Mouse (Mus musculus): ENCODE results near the gene Polr2h. TPM values are rescaled to one million over a fixed set of nuclear protein-coding genes. Genes with fewer than 3 reads are reported as not detected.

The Polr2h gene
- polyA plus RNA-seq, 1 experiment: 60.5 TPM

GRCm38 (mm10) chr16:20761681-20762080 is 44.2 kb downstream of the Polr2h start:
- no peak overlapping the region for H3ac ChIP-seq (ENCODE audit: control insufficient read depth, insufficient read length)
- peaks cover 4% of the 10 kb centered on the region for H3K27me3 ChIP-seq (ENCODE audit: control insufficient read depth, insufficient read depth, insufficient read length)
- no peaks in the 10 kb centered on the region for H3K36me3 ChIP-seq (ENCODE audit: control insufficient read depth, insufficient read depth)
- no peak overlapping the region for H3K4me3 ChIP-seq
- TF ChIP-seq SRF (IDR thresholded peaks at IDR 0.05; ENCODE audit: control insufficient read depth, insufficient read length, low read depth) (no peak), TCF3 (IDR thresholded peaks at IDR 0.05; ENCODE audit: insufficient read length, low read depth) (no peak), MYOD1 (IDR thresholded peaks at IDR 0.05; ENCODE audit: control insufficient read depth in 1 of 3, insufficient read length in 2 of 3, low read depth in 2 of 3) (no peak), POLR2A (IDR thresholded peaks at IDR 0.05; ENCODE audit: insufficient read length, low read depth) (no peak), USF1 (IDR thresholded peaks at IDR 0.05; ENCODE audit: low read depth) (no peak), REST (IDR thresholded peaks at IDR 0.05; ENCODE audit: insufficient read depth, insufficient read length) (no peak), MAX (IDR thresholded peaks at IDR 0.05; ENCODE audit: low read depth) (no peak), E2F4 (IDR thresholded peaks at IDR 0.05; ENCODE audit: insufficient read depth) (no peak), CEBPB (IDR thresholded peaks at IDR 0.05; ENCODE audit: insufficient read depth, poor library complexity, severe bottlenecking) (no peak), POLR2AphosphoS2 (IDR thresholded peaks at IDR 0.05; ENCODE audit: insufficient read length, low read depth) (no peak), MYOG (IDR thresholded peaks at IDR 0.05; ENCODE audit: control insufficient read depth in 1 of 3, insufficient read depth in 1 of 3, insufficient read length in 2 of 3, low read depth in 2 of 3) (no peak), TCF12 (IDR thresholded peaks at IDR 0.05; ENCODE audit: insufficient read depth, poor library complexity, severe bottlenecking) (no peak)
- H3K4me2 ChIP-seq (ENCODE audit: low read depth): no peak overlapping the region
- no peaks in the 10 kb centered on the region for H3K79me2 ChIP-seq (ENCODE audit: control insufficient read depth, insufficient read depth)

- Histone ChIP-seq H3K36me3 (ENCODE audit: control insufficient read depth, insufficient read depth) (no peaks in the 10 kb centered on the region), H3ac (ENCODE audit: control insufficient read depth, insufficient read length) (no peak overlapping the region), H3K79me2 (ENCODE audit: control insufficient read depth, insufficient read depth) (no peaks in the 10 kb centered on the region), H3K4me3 (no peak overlapping the region), H3K4me2 (ENCODE audit: low read depth) (no peak overlapping the region), H3K27me3 (ENCODE audit: control insufficient read depth, insufficient read depth, insufficient read length) (no peaks in the 10 kb centered on the region)
- no peak for TF ChIP-seq SRF (IDR thresholded peaks at IDR 0.05; ENCODE audit: control insufficient read depth, insufficient read length, low read depth)
- no peak for TF ChIP-seq USF1 (IDR thresholded peaks at IDR 0.05; ENCODE audit: low read depth)
- peak; percentile 60 for TF ChIP-seq REST (IDR thresholded peaks at IDR 0.05; ENCODE audit: insufficient read depth, insufficient read length)
- TF ChIP-seq TCF12 (IDR thresholded peaks at IDR 0.05; ENCODE audit: insufficient read depth, poor library complexity, severe bottlenecking): no peak
- TF ChIP-seq MYOD1 (IDR thresholded peaks at IDR 0.05; ENCODE audit: control insufficient read depth in 1 of 3, insufficient read length in 2 of 3, low read depth in 2 of 3): no peak
- TF ChIP-seq E2F4 (IDR thresholded peaks at IDR 0.05; ENCODE audit: insufficient read depth): no peak
- no peak for TF ChIP-seq POLR2A (IDR thresholded peaks at IDR 0.05; ENCODE audit: insufficient read length, low read depth)
- no peak for TF ChIP-seq MYOG (IDR thresholded peaks at IDR 0.05; ENCODE audit: control insufficient read depth in 1 of 3, insufficient read depth in 1 of 3, insufficient read length in 2 of 3, low read depth in 2 of 3)
Observed at GRCm38 (mm10) chr16:20765244-20765643, 47.8 kb downstream of the Polr2h start.

Other genes with a start within 250 kb of the Polr2h start
- 94.7 TPM for gene Eif2b5, start 218.8 kb upstream of the Polr2h start, polyA plus RNA-seq (2012; fragmentation: generic; extraction: Trizol)
- gene Dvl3, start 200.7 kb upstream of the Polr2h start, polyA plus RNA-seq (2012; fragmentation: generic; extraction: Trizol): 32.9 TPM
- 446 TPM for gene Ap2m1, start 182.2 kb upstream of the Polr2h start, polyA plus RNA-seq (2012; fragmentation: generic; extraction: Trizol)
- gene Abcf3, start 169.1 kb upstream of the Polr2h start, polyA plus RNA-seq (2012; fragmentation: generic; extraction: Trizol): 50.2 TPM
- gene Vwa5b2, start 128.2 kb upstream of the Polr2h start, polyA plus RNA-seq (2012; fragmentation: generic; extraction: Trizol): 0.04 TPM
- 19.1 TPM for gene Eef1akmt4, start 106.1 kb upstream of the Polr2h start, polyA plus RNA-seq (2012; fragmentation: generic; extraction: Trizol)
- gene Gm49333, start 106.1 kb upstream of the Polr2h start, polyA plus RNA-seq (2012; fragmentation: generic; extraction: Trizol): 0.04 TPM
- gene Alg3, start 105.9 kb upstream of the Polr2h start, polyA plus RNA-seq (2012; fragmentation: generic; extraction: Trizol): 36.8 TPM
- 9.4 TPM for gene Camk2n2, start 96.4 kb upstream of the Polr2h start, polyA plus RNA-seq (2012; fragmentation: generic; extraction: Trizol)
- gene Ece2, start 87.8 kb upstream of the Polr2h start, polyA plus RNA-seq (2012; fragmentation: generic; extraction: Trizol): 2.6 TPM
- gene Psmd2, start 66.0 kb upstream of the Polr2h start, polyA plus RNA-seq (2012; fragmentation: generic; extraction: Trizol): 285 TPM
- 232 TPM for gene Eif4g1, start 49.4 kb upstream of the Polr2h start, polyA plus RNA-seq (2012; fragmentation: generic; extraction: Trizol)
- 0.62 TPM for gene Fam131a, start 24.4 kb upstream of the Polr2h start, polyA plus RNA-seq (2012; fragmentation: generic; extraction: Trizol)
- 4.4 TPM for gene Clcn2, start 81 bp downstream of the Polr2h start, polyA plus RNA-seq (2012; fragmentation: generic; extraction: Trizol)
- 14.0 TPM for gene Chrd, start 15.5 kb downstream of the Polr2h start, polyA plus RNA-seq (2012; fragmentation: generic; extraction: Trizol)
- gene Thpo, start 16.8 kb downstream of the Polr2h start, polyA plus RNA-seq (2012; fragmentation: generic; extraction: Trizol): 1.4 TPM

All from myocyte (in vitro differentiated cells).